In genomic region chr1:136277366-136277765, GRCm38 (mm10) we compare ENCODE assay signal across 18 mouse cellular contexts. TPM values are rescaled to one million over a fixed set of nuclear protein-coding genes. Genes with fewer than 3 reads are reported as not detected.
"Had no signal": no experiment of that assay in that cellular context is flagged by ENCODE, and none has a peak within 500 bp of the region (broad histone marks: within the 10 kb centered on the region; RNA-seq: fewer than 3 reads in every experiment).

No protein-coding gene starts in this region.

- H3K27me3 ChIP-seq: midbrain, embryonic 12.5 days; neural tube, embryonic 12.5 days; stomach, embryonic 15.5 days had no signal

- H3K4me2 ChIP-seq: lung, embryonic 14.5 days; midbrain, embryonic 12.5 days; neural tube, embryonic 12.5 days; stomach, embryonic 15.5 days had no signal

- ATAC-seq: midbrain, embryonic 16.5 days had no signal

- H3K27ac ChIP-seq: liver, embryonic 14.5 days; midbrain, embryonic 10.5 days; midbrain, embryonic 12.5 days; neural tube, embryonic 12.5 days; stomach, embryonic 15.5 days; stomach, postnatal 0 days had no signal

- DNase-seq: lung, adult 18-20 months; lung, embryonic 14.5 days; lung, postnatal 10 days; lung, postnatal 4 days; midbrain, embryonic 14.5 days; right cerebral cortex, postnatal 14 days; thymus, adult 2 months; thymus, postnatal 25 days had no signal

- H3K4me3 ChIP-seq: midbrain, embryonic 10.5 days; midbrain, embryonic 12.5 days; myocyte; neural tube, embryonic 12.5 days; stomach, embryonic 15.5 days had no signal

- H3K4me1 ChIP-seq: midbrain, embryonic 10.5 days; midbrain, embryonic 12.5 days; neural tube, embryonic 12.5 days; stomach, embryonic 15.5 days had no signal

- H3K9ac ChIP-seq: liver, embryonic 14.5 days; lung, embryonic 14.5 days; midbrain, embryonic 12.5 days; neural tube, embryonic 12.5 days; stomach, embryonic 15.5 days had no signal

- H3K9me3 ChIP-seq: midbrain, embryonic 10.5 days; midbrain, embryonic 12.5 days; neural tube, embryonic 12.5 days; stomach, embryonic 15.5 days had no signal

RNA-seq across cellular contexts. Expression of gene Gpr25, which starts 16.7 kb away (rescaled TPM):
- polyA plus RNA-seq: liver, embryonic 14.5 days; liver, embryonic 16.5 days; lung, embryonic 14.5 days; lung, embryonic 16.5 days; midbrain, embryonic 10.5 days; midbrain, embryonic 12.5 days; midbrain, embryonic 14.5 days; neural tube, embryonic 12.5 days; stomach, embryonic 15.5 days; stomach, postnatal 0 days had no signal
